Mouse (Mus musculus): ENCODE results near the gene Gatb. TPM values are rescaled to one million over a fixed set of nuclear protein-coding genes. Genes with fewer than 3 reads are reported as not detected.
A peak's percentile ranks its signal among the peaks of the same experiment; 100 is the strongest.

Gene Gatb
- total and polyA plus RNA-seq, 3 experiments = 8.4 to 23.3 (median 19.5) TPM

- no peak for ATAC-seq (ENCODE audit: extremely low read depth, insufficient number of reproducible peaks, low FRiP score, poor library complexity, severe bottlenecking)
- no peaks in the 10 kb centered on the region for H3K27me3 ChIP-seq (ENCODE audit: insufficient read depth, low read length)
Measured at GRCm38 (mm10) chr3:85603811-85604210, 29.9 kb downstream of the Gatb start.

GRCm38 (mm10) chr3:85606912-85607311, 33.0 kb downstream of the Gatb start:
- ATAC-seq (ENCODE audit: extremely low read depth, insufficient number of reproducible peaks, low FRiP score, poor library complexity, severe bottlenecking) = no peak

More at GRCm38 (mm10) chr3:85603811-85604210, 29.9 kb downstream of the Gatb start:
- no peak for TF ChIP-seq GATA2 (IDR thresholded peaks at IDR 0.05; ENCODE audit: borderline replicate concordance, low read depth, low read length)
- Histone ChIP-seq H3K4me1 (ENCODE audit: insufficient read depth, low read depth, low read length) (peaks cover 11% of the 10 kb centered on the region; the same call in 1 of the 2 replicates), H3K4me3 (ENCODE audit: low read depth, low read length) (no peak overlapping the region), H3K9me3 (replicated peaks) (no peaks in the 10 kb centered on the region), H3K36me3 (replicated peaks) (peaks cover 60% of the 10 kb centered on the region)
- DNase-seq (ENCODE audit: low spot score) = no peak

DNA sequence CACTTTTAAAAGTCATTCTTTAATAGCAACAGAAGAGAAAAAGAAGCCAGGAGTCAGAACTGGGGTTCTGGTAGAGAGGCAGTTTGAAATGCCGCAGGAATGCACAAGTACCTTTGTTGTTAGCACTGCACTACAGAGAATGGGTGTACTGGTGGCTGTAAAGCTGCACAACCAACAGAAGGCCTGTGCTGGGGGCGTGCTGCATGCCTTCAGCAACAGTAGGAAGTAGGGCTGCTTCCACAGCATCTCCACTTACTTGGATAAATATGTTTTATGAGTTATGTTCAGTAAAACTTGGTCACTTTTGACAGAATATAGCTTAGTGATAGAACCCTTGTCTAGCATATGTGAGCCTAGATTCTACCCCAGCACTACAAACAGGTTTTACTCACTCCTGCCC, 33.8 kb downstream of the Gatb start:
- Histone ChIP-seq H3K9me3 (replicated peaks) (no peaks in the 10 kb centered on the region), H3K4me3 (ENCODE audit: low read depth, low read length) (no peak overlapping the region), H3K36me3 (replicated peaks) (peaks cover 60% of the 10 kb centered on the region), H3K27me3 (ENCODE audit: insufficient read depth, low read length) (no peaks in the 10 kb centered on the region), H3K4me1 (ENCODE audit: insufficient read depth, low read depth, low read length) (no peaks in the 10 kb centered on the region; the same call in 1 of the 2 replicates)
- no peak for TF ChIP-seq POLR2AphosphoS5 (IDR thresholded peaks at IDR 0.05; ENCODE audit: insufficient replicate concordance, low read depth, low read length)
- TF ChIP-seq GATA2 (IDR thresholded peaks at IDR 0.05; ENCODE audit: borderline replicate concordance, low read depth, low read length) = no peak
- TF ChIP-seq TAL1 (conservative IDR thresholded peaks at IDR 0.05; ENCODE audit: low read depth, low read length) = no peak
- TF ChIP-seq CTCF (IDR thresholded peaks at IDR 0.05; ENCODE audit: low read depth, low read length) = no peak
- no peak for TF ChIP-seq GATA1 (IDR thresholded peaks at IDR 0.05; ENCODE audit: borderline replicate concordance, low read length)
- ATAC-seq (ENCODE audit: extremely low read depth, insufficient number of reproducible peaks, low FRiP score, poor library complexity, severe bottlenecking) = no peak
- no peak for DNase-seq (ENCODE audit: low spot score)

More at GRCm38 (mm10) chr3:85606912-85607311, 33.0 kb downstream of the Gatb start:
- TF ChIP-seq GATA2 (IDR thresholded peaks at IDR 0.05; ENCODE audit: borderline replicate concordance, low read depth, low read length) (no peak), CTCF (IDR thresholded peaks at IDR 0.05; ENCODE audit: low read depth, low read length) (no peak), POLR2AphosphoS5 (IDR thresholded peaks at IDR 0.05; ENCODE audit: insufficient replicate concordance, low read depth, low read length) (no peak), GATA1 (IDR thresholded peaks at IDR 0.05; ENCODE audit: borderline replicate concordance, low read length) (no peak), TAL1 (conservative IDR thresholded peaks at IDR 0.05; ENCODE audit: low read depth, low read length) (no peak)
- peaks cover 58% of the 10 kb centered on the region for H3K36me3 ChIP-seq (replicated peaks)
- no peak for DNase-seq (ENCODE audit: low spot score)
- H3K4me1 ChIP-seq (ENCODE audit: insufficient read depth, low read depth, low read length) = peaks cover 4% of the 10 kb centered on the region; the same call in 1 of the 2 replicates
- no peaks in the 10 kb centered on the region for H3K27me3 ChIP-seq (ENCODE audit: insufficient read depth, low read length)
- no peak overlapping the region for H3K4me3 ChIP-seq (ENCODE audit: low read depth, low read length)
- no peaks in the 10 kb centered on the region for H3K9me3 ChIP-seq (replicated peaks)

- Histone ChIP-seq H3K4me1 (ENCODE audit: insufficient read depth, low read depth, low read length) (no peaks in the 10 kb centered on the region; the same call in 1 of the 2 replicates), H3K27me3 (ENCODE audit: insufficient read depth, low read length) (no peaks in the 10 kb centered on the region), H3K4me3 (ENCODE audit: low read depth, low read length) (no peak overlapping the region), H3K36me3 (replicated peaks) (peaks cover 56% of the 10 kb centered on the region), H3K9me3 (replicated peaks) (no peaks in the 10 kb centered on the region)
- no peak for ATAC-seq (ENCODE audit: extremely low read depth, insufficient number of reproducible peaks, low FRiP score, poor library complexity, severe bottlenecking)
- no peak for DNase-seq (ENCODE audit: low spot score)
- TF ChIP-seq TAL1 (conservative IDR thresholded peaks at IDR 0.05; ENCODE audit: low read depth, low read length) = no peak
- TF ChIP-seq GATA1 (IDR thresholded peaks at IDR 0.05; ENCODE audit: borderline replicate concordance, low read length) = no peak
- no peak for TF ChIP-seq GATA2 (IDR thresholded peaks at IDR 0.05; ENCODE audit: borderline replicate concordance, low read depth, low read length)
- no peak for TF ChIP-seq POLR2AphosphoS5 (IDR thresholded peaks at IDR 0.05; ENCODE audit: insufficient replicate concordance, low read depth, low read length)
- no peak for TF ChIP-seq CTCF (IDR thresholded peaks at IDR 0.05; ENCODE audit: low read depth, low read length)
Measured at GRCm38 (mm10) chr3:85616389-85616788, 42.5 kb downstream of the Gatb start.

GRCm38 (mm10) chr3:85618885-85619284, 45.0 kb downstream of the Gatb start:
- ATAC-seq (ENCODE audit: extremely low read depth, insufficient number of reproducible peaks, low FRiP score, poor library complexity, severe bottlenecking) (no peak), DNase-seq (ENCODE audit: low spot score) (no peak)
- peaks cover 44% of the 10 kb centered on the region for H3K36me3 ChIP-seq (replicated peaks)
- H3K4me1 ChIP-seq (ENCODE audit: insufficient read depth, low read depth, low read length) = no peaks in the 10 kb centered on the region; the same call in 1 of the 2 replicates
- H3K27me3 ChIP-seq (ENCODE audit: insufficient read depth, low read length) = no peaks in the 10 kb centered on the region
- no peaks in the 10 kb centered on the region for H3K9me3 ChIP-seq (replicated peaks)
- H3K4me3 ChIP-seq (ENCODE audit: low read depth, low read length) = no peak overlapping the region
- TF ChIP-seq CTCF (IDR thresholded peaks at IDR 0.05; ENCODE audit: low read depth, low read length) = 0 out of 2 replicates have a peak, but pooled peaks have one; percentile 12
- no peak for TF ChIP-seq TAL1 (conservative IDR thresholded peaks at IDR 0.05; ENCODE audit: low read depth, low read length)
- TF ChIP-seq GATA2 (IDR thresholded peaks at IDR 0.05; ENCODE audit: borderline replicate concordance, low read depth, low read length) = no peak

DNA sequence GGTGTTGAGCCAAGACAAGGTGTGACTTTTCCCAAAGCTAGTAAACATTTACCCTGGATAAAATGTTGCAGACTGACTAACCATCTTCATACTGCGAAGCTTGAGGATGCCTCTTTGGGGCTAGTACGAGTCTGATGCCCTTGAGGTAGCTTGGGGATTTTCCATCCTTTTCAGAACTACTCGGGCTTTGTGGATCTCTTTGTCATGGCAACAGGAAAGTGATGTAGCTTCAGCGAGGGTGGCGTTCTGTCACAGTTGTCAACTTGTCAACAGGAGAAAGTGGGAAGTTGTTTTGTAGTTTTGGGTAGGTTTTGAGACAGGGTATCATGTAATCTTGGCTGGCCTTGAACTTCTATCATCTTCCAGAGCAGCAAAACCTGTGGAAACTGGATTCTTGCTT, 45.4 kb downstream of the Gatb start:
- no peaks in the 10 kb centered on the region for H3K27me3 ChIP-seq (ENCODE audit: insufficient read depth, low read length)
- DNase-seq (ENCODE audit: low spot score) (no peak), ATAC-seq (ENCODE audit: extremely low read depth, insufficient number of reproducible peaks, low FRiP score, poor library complexity, severe bottlenecking) (no peak)
- H3K36me3 ChIP-seq (replicated peaks) = peaks cover 43% of the 10 kb centered on the region
- H3K9me3 ChIP-seq (replicated peaks) = no peaks in the 10 kb centered on the region
- TF ChIP-seq POLR2AphosphoS5 (IDR thresholded peaks at IDR 0.05; ENCODE audit: insufficient replicate concordance, low read depth, low read length) (no peak), GATA1 (IDR thresholded peaks at IDR 0.05; ENCODE audit: borderline replicate concordance, low read length) (no peak), GATA2 (IDR thresholded peaks at IDR 0.05; ENCODE audit: borderline replicate concordance, low read depth, low read length) (no peak), CTCF (IDR thresholded peaks at IDR 0.05; ENCODE audit: low read depth, low read length) (no peak)
- H3K4me3 ChIP-seq (ENCODE audit: low read depth, low read length) = no peak overlapping the region
- H3K4me1 ChIP-seq (ENCODE audit: insufficient read depth, low read depth, low read length) = no peaks in the 10 kb centered on the region; the same call in 1 of the 2 replicates

DNA sequence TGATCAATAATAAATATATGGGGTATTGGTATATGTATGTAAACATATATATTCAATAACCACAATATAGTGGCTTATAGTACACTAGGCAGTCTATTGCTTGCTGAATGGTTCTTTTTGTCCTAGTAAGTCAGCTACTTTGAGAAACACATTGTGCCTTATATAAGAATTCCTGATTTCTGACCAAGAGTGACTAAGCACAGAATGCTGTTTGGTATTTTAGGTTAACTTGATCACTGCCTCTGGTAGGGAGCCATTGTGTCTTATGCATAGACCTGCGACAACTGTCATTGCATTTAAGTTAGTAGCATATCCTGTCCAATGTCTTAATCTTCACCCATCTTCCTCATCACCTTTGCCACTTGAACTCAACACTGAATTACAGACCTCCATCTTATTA, 45.8 kb downstream of the Gatb start:
- TF ChIP-seq TAL1 (conservative IDR thresholded peaks at IDR 0.05; ENCODE audit: low read depth, low read length) (no peak), GATA2 (IDR thresholded peaks at IDR 0.05; ENCODE audit: borderline replicate concordance, low read depth, low read length) (no peak), POLR2AphosphoS5 (IDR thresholded peaks at IDR 0.05; ENCODE audit: insufficient replicate concordance, low read depth, low read length) (no peak), GATA1 (IDR thresholded peaks at IDR 0.05; ENCODE audit: borderline replicate concordance, low read length) (no peak), CTCF (IDR thresholded peaks at IDR 0.05; ENCODE audit: low read depth, low read length) (no peak)
- Histone ChIP-seq H3K36me3 (replicated peaks) (peaks cover 41% of the 10 kb centered on the region), H3K27me3 (ENCODE audit: insufficient read depth, low read length) (no peaks in the 10 kb centered on the region), H3K9me3 (replicated peaks) (no peaks in the 10 kb centered on the region), H3K4me3 (ENCODE audit: low read depth, low read length) (no peak overlapping the region), H3K4me1 (ENCODE audit: insufficient read depth, low read depth, low read length) (no peaks in the 10 kb centered on the region; the same call in 1 of the 2 replicates)
- ATAC-seq (ENCODE audit: extremely low read depth, insufficient number of reproducible peaks, low FRiP score, poor library complexity, severe bottlenecking) = no peak
- DNase-seq (ENCODE audit: low spot score) = no peak
